Mouse (Mus musculus) B cell, adult 67 days (primary cell): ENCODE measurements around the gene C8g. TPM values are rescaled to one million over a fixed set of nuclear protein-coding genes. Genes with fewer than 3 reads are reported as not detected.

Source experiments
- total RNA-seq, 2 experiments: library from RNA; stranded (reverse); gene quantifications; 4 replicates each; pipeline ENCODE4 v1.2.4; 2023

Gene C8g
- total RNA-seq: under 1 TPM in 1 of 2 experiments, not detected in 1; 0.93 TPM

GRCm38 (mm10) chr2:25501593-25502486 lies at the start of gene C8g:
Gene C8g, minus strand, starts transcription at chr2:25501719.

GRCm38 (mm10) chr2:25546811-25547491 lies 45.4 kb upstream of the C8g start, which contains the start of gene Traf2:
Gene Traf2, minus strand, starts transcription at chr2:25546940.

GRCm38 (mm10) chr2:25500576-25501405 lies 728 bp downstream of the C8g start, which contains the start of gene Fbxw5:
Gene Fbxw5, plus strand, starts transcription at chr2:25500750.

GRCm38 (mm10) chr2:25493476-25493961 lies 8.0 kb downstream of the C8g start, which contains the start of gene Lcn12:
Gene Lcn12, minus strand, starts transcription at chr2:25493911.

GRCm38 (mm10) chr2:25469969-25470368 lies 31.6 kb downstream of the C8g start, which contains the start of gene Ptgds:
Gene Ptgds, minus strand, starts transcription at chr2:25470046.

GRCm38 (mm10) chr2:25460551-25461309 lies 40.8 kb downstream of the C8g start, which contains the start of gene Paxx:
Gene Paxx, minus strand, starts transcription at chr2:25461094.

GRCm38 (mm10) chr2:25456205-25456953 lies 45.1 kb downstream of the C8g start, which contains the start of gene Clic3:
Gene Clic3, plus strand, starts transcription at chr2:25456838.

Other genes starting within 250 kb of the C8g start
- gene Tmem203, start 246.3 kb downstream of the C8g start, total RNA-seq: 10 to 100 TPM; 20.1 to 25.4 TPM
- 10 to 100 TPM; 15.5 to 20.0 TPM for gene Tprn, start 239.1 kb downstream of the C8g start, total RNA-seq
- gene Ssna1, start 229.3 kb downstream of the C8g start, total RNA-seq: 10 to 100 TPM; 43.7 to 44.2 TPM
- gene Anapc2, start 229.2 kb downstream of the C8g start, total RNA-seq: 100 to 1,000 TPM; 114 to 127 TPM
- not detected for gene Tmem210, start 213.6 kb downstream of the C8g start, total RNA-seq
- not detected for gene Lrrc26, start 211.8 kb downstream of the C8g start, total RNA-seq
- gene Grin1, start 182.5 kb downstream of the C8g start, total RNA-seq: not detected
- gene Man1b1, start 169.4 kb downstream of the C8g start, total RNA-seq: 10 to 100 TPM; 49.9 to 52.4 TPM
- 10 to 100 TPM; 36.0 to 36.9 TPM for gene Dpp7, start 145.4 kb downstream of the C8g start, total RNA-seq
- 10 to 100 TPM; 25.0 to 27.0 TPM for gene Uap1l1, start 136.0 kb downstream of the C8g start, total RNA-seq
- gene Sapcd2, start 129.4 kb downstream of the C8g start, total RNA-seq: 1 to 10 TPM in 1 of 2 experiments, under 1 TPM in 1; 0.44 to 1.0 TPM
- not detected for gene Entpd2, start 105.8 kb downstream of the C8g start, total RNA-seq
- gene Npdc1, start 102.4 kb downstream of the C8g start, total RNA-seq: not detected
- not detected for gene Fut7, start 78.5 kb downstream of the C8g start, total RNA-seq
- 10 to 100 TPM; 48.1 to 52.4 TPM for gene Abca2, start 73.0 kb downstream of the C8g start, total RNA-seq
- not detected for gene Clic3, start 44.9 kb downstream of the C8g start, total RNA-seq
- gene Paxx, start 40.6 kb downstream of the C8g start, total RNA-seq: 10 to 100 TPM; 90.9 to 100.0 TPM
- not detected for gene Ptgds, start 31.7 kb downstream of the C8g start, total RNA-seq
- not detected for gene Lcn12, start 7.8 kb downstream of the C8g start, total RNA-seq
- 10 to 100 TPM; 72.0 to 74.1 TPM for gene Fbxw5, start 969 bp downstream of the C8g start, total RNA-seq
- gene Traf2, start 45.2 kb upstream of the C8g start, total RNA-seq: 10 to 100 TPM; 59.2 to 66.5 TPM
- 100 to 1,000 TPM; 109 to 136 TPM for gene Edf1, start 56.1 kb upstream of the C8g start, total RNA-seq
- gene Mamdc4, start 73.1 kb upstream of the C8g start, total RNA-seq: 1 to 10 TPM; 1.2 to 3.0 TPM
- 10 to 100 TPM; 18.3 to 19.3 TPM for gene Phpt1, start 73.5 kb upstream of the C8g start, total RNA-seq
- gene Ajm1, start 80.0 kb upstream of the C8g start, total RNA-seq: under 1 TPM in 1 of 2 experiments, not detected in 1; 0.15 TPM
- gene Rabl6, start 106.8 kb upstream of the C8g start, total RNA-seq: 100 to 1,000 TPM; 100 to 112 TPM
- gene Ccdc183, start 116.0 kb upstream of the C8g start, total RNA-seq: not detected
- gene Tmem141, start 120.3 kb upstream of the C8g start, total RNA-seq: 1 to 10 TPM in 1 of 2 experiments, not detected in 1; 1.5 TPM
- gene Fcna, start 126.3 kb upstream of the C8g start, total RNA-seq: 1 to 10 TPM in 1 of 2 experiments, under 1 TPM in 1; 0.68 to 5.9 TPM
- gene Lcn8, start 151.4 kb upstream of the C8g start, total RNA-seq: not detected
- not detected for gene Lcn5, start 156.2 kb upstream of the C8g start, total RNA-seq
- gene Lcn6, start 175.1 kb upstream of the C8g start, total RNA-seq: not detected
- gene Lcn10, start 181.0 kb upstream of the C8g start, total RNA-seq: not detected
- gene Obp2a, start 198.3 kb upstream of the C8g start, total RNA-seq: not detected
- 10 to 100 TPM; 24.7 to 28.4 TPM for gene Bmyc, start 205.0 kb upstream of the C8g start, total RNA-seq
- not detected for gene Obp2b, start 235.3 kb upstream of the C8g start, total RNA-seq